Mouse (Mus musculus): ENCODE measurements around the gene 1700025G04Rik.

DNA sequence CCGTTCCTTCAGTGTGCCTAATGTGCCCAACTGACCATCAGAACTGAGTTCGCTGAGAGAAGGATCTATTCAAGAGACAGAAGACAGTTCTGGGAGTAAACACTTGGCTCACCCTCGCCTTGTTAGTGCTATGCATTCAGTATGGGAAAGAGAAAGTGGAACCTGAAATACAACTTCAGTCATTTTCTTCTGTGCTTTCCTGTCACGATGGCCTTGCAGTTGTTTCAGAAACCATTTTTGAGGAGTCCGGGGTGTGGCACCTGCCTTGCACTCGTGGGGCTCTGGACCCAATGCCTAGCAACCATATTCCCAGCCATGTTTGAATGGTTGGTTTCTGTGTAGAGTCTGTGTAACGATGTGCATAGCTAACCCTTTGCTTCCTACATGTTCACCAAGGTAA, 115.5 kb downstream of the 1700025G04Rik start:
- TF ChIP-seq CTCF (conservative IDR thresholded peaks at IDR 0.05 in 1 of 2, IDR thresholded peaks at IDR 0.05 in 1 of 2; ENCODE audit: low read depth in 2 of 2, low read length in 2 of 2) (no peak), USF1 (IDR thresholded peaks at IDR 0.05; ENCODE audit: low read depth, low read length) (no peak), MAX (IDR thresholded peaks at IDR 0.05; ENCODE audit: low read length) (no peak), CHD2 (IDR thresholded peaks at IDR 0.05; ENCODE audit: low read length) (no peak), EP300 (IDR thresholded peaks at IDR 0.05; ENCODE audit: low read length) (no peak), HCFC1 (IDR thresholded peaks at IDR 0.05; ENCODE audit: low read depth, low read length) (no peak), RAD21 (IDR thresholded peaks at IDR 0.05; ENCODE audit: low read depth, low read length) (no peak), NELFE (IDR thresholded peaks at IDR 0.05; ENCODE audit: low read depth, low read length) (no peak), ZNF384 (IDR thresholded peaks at IDR 0.05; ENCODE audit: low read depth, low read length) (no peak), POLR2A (IDR thresholded peaks at IDR 0.05; ENCODE audit: low read depth, low read length) (no peak), ZKSCAN1 (IDR thresholded peaks at IDR 0.05; ENCODE audit: borderline replicate concordance, low read depth, low read length) (no peak), ZC3H11A (IDR thresholded peaks at IDR 0.05; ENCODE audit: low read depth, low read length) (no peak)
